Mouse (Mus musculus): ENCODE results near the gene Bcas1.

Bcas1 gene

GRCm38 (mm10) chr2:170411490-170412168 is 16.0 kb downstream of the Bcas1 start:
- no peak for DNase-seq

GRCm38 (mm10) chr2:170410677-170411489 is 16.8 kb downstream of the Bcas1 start:
- no peak for DNase-seq

DNA sequence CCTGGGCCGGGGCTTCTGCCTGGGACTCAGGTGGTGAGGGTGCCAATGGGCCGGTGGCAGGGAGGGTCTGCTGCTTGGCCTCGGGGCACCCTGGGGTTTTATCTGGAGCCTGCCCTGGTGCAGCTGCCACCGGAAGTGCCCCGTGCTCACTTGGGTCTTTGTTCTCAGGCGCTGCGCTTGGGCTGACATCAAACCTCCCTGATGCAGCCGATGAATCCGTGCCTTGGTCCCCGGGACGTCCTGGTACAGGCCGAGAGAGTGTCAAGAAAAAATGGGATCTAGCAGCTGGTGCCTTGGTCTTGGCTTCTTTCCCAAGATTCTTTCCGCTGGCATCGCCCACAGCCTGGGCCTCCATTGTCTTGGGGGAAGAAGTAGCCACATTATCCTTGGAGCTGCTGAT is 21.2 kb downstream of the Bcas1 start:
- no peak for DNase-seq

- DNase-seq: no peak
These were observed 22.7 kb downstream of the Bcas1 start for GRCm38 (mm10) chr2:170404781-170405573.

- DNase-seq: no peak
These were observed 23.8 kb downstream of the Bcas1 start for GRCm38 (mm10) chr2:170403666-170404385.

GRCm38 (mm10) chr2:170401211-170401799 is 26.3 kb downstream of the Bcas1 start:
- DNase-seq: peak; percentile 66

DNA sequence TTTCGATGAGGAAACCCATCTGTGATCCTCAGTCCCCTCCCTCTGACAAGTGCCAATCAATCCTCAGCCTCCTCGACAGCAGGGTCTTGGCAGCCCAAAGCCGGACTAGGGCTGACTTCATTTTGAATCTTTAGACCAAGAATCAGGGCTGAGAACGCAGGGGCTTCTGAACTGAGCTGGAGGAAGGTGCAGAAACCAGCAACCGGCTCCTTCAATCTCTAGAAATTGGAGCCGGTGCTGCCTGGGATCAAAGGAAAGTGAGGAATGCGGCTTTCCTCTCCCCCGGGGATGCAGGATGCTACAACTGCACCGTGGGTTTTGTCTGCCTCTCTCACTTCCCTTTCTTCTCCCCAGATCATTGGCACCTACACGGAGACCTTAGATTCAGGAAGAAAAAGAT is 27.0 kb downstream of the Bcas1 start:
- DNase-seq: no peak

DNA sequence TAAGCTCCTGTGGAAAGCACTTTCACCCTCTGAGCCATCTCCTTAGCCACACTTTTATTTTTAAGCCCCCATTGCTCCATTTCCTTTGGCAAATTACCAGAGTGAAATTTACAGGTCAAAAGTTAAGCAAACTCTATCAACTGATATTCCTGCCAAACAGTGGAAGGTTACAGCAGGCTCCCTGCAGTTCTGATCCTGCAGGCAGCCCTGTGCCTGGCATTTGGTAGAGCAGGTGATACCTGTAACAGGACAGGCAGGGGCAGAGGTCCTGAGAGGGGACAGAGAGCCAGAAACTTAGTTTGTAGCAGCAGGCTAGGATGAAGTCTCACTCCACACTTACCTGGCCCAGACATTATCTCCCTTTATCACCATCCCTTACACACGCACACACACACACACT is 35.7 kb downstream of the Bcas1 start:
- no peak for DNase-seq

DNA sequence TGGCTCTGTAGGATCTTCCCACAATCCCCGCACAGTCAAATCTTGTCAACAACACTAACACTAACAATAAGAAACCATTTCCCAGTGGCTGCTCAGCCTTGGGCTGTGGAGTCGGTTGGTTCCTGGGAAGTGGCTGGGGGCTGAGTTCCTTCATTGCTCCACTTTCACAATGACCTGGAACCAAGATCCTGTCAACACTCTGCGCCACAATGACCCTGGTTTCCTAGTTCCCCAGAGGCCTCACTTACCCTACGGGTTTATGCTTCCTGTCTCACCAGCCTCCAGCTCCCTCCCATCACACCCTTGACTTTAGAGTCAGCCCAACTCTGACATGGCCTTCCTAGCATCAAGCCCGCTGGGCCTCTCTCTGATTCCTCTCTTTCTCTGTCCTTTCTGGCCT is 39.3 kb downstream of the Bcas1 start:
- no peak for DNase-seq

- DNase-seq: no peak
These were observed 42.1 kb downstream of the Bcas1 start for GRCm38 (mm10) chr2:170385556-170385955.

GRCm38 (mm10) chr2:170384770-170385169 is 42.9 kb downstream of the Bcas1 start:
- no peak for DNase-seq

DNA sequence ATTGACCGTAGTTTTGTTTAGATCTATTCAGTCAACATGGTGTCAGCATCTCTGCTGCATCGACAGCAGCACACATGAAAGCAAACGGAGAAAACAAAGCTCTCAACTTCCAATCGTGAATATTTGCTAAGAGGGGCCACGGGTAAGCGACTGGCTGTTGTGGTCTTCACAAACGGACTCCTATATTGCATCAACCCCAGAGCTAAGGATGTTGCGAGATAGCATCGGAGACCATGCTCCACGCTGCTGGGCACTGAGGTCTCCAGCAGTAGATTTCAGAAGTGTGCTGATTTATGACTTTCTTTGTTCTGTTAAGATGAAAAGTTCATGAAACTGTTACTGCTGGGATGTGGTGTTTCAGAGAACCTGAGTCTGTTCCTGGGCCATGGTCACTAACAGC is 54.3 kb downstream of the Bcas1 start:
- no peak for DNase-seq

GRCm38 (mm10) chr2:170365676-170366075 is 62.0 kb downstream of the Bcas1 start:
- DNase-seq: no peak

DNA sequence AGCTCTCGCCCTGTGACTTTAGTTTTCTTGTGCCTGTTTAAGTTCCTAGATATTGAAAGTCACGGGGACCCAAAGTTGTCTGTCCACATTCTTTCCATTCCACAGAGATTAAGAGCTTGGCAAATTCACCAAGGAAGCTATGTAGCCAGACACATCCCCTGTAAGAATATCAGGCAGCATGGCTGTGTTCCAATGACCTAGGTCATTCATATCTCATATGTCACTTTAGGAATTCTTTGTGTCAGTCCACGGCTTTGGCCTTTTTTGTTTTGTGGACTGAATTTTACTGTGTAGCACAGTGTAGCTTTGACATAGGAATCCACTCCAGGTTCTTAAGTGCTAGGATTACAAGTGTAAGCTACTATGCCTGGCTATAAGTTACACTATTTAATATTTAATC is 62.4 kb downstream of the Bcas1 start:
- DNase-seq: no peak

DNA sequence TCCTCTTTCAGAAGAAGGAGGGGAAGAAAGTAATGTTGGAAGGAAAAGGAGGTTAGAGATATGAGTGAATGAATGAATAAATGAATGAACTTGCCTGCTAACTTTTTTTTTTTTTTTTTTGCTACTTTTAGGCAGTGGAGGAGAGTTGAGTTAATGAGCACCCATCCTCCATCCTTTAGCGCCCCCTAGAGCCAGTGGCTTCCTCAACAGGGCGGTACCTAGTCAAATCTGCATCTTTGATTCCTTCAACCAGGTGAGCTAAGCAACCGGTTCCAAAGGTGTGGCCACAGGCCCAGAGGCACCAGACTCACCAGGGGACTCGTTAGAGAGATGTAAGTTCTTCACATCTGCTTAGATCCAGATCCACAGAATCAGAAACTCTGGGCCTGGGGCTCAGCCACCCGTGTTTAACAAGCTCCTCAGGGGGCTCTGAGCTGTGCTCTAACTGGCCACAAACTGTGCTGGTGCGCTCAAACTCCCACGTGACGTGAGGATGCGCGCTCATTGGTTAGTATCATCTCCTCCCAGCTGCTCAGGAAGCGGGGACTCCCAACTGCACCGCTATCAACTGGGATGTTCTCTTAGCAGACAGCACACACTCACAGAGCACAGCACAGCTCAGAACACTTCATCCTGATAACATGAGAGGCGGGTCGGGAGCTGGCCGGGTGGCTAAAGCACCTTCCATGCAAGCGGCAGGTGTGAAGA is 70.8 kb downstream of the Bcas1 start:
- DNase-seq: no peak

GRCm38 (mm10) chr2:170354963-170355367 is 72.7 kb downstream of the Bcas1 start:
- DNase-seq: peak; percentile 80

GRCm38 (mm10) chr2:170352273-170352672 is 75.4 kb downstream of the Bcas1 start:
- no peak for DNase-seq

DNA sequence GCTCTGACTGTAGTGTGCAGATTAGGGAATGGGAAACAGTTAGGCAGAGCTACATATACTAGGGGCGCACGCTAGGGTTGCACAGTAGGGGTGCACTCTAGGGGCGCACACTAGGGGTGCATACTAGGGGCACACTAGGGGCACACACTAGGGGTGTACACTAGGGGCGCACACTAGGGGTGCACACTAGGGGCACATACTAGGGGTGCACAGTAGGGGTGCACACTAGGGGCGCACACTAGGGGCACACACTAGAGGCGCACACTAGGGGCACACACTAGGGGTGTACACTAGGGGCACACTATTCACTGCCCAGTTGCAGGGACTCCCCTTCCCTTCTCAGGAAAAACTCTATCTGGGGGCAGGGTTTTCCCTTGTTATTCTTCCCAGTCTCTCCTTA is 75.8 kb downstream of the Bcas1 start:
- no peak for DNase-seq

DNA sequence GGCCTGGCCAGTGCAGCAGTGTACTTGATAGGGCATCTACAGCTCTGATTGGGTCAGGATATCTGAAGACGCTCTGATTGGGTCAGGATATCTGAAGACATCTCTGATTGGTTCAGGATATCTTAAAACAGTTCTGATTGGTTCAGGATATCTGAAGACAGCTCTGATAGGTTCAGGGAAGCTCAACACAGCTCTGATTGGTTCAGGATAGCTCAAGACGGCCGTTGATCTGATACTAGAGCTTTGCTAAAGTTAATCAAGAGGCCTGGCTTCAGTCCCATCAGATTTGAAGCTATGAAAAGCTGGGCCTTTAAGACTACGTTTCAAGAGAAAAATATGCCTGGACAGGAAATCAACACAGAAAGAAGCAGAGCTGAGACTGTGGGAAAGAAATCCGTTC is 77.9 kb downstream of the Bcas1 start:
- DNase-seq: no peak

DNA sequence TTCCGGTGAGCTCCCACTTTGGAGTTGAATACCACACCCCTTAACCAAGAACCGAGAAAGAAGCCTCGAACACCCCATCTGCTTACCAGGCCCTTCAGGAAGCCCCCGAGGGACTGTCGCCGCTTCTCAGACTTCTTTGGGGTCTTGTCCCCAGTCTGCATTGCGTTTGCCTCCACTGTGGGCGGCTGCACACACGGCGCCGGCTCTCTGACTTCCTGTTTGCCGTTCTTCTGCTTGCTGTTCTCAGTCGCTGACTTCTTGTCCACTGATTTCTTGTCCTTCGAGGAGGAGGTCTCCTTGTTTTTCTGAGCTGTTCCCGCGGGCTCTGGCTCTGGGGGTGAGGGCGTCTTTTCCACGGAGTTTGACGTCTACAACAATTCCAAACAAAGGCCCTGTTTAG is 78.5 kb downstream of the Bcas1 start:
- no peak for DNase-seq

GRCm38 (mm10) chr2:170347131-170347765 is 80.4 kb downstream of the Bcas1 start:
- peak; percentile 55 for DNase-seq
